Mouse (Mus musculus) liver, embryonic 15.5 days (tissue): ENCODE measurements around the gene Erap1. TPM values are rescaled to one million over a fixed set of nuclear protein-coding genes. Genes with fewer than 3 reads are reported as not detected.
"Not testable (repeated sequence)": the region's sequence is repeated elsewhere in the genome, so short reads cannot be mapped to it uniquely, and the experiment has no call there.

Source experiments
- ATAC-seq: fragments of 200-750 bp; cut with Nextera tagmentation; 2 replicates; pipeline ENCODE4 v1.8.0; 2017; ENCODE audit warnings: moderate number of reproducible peaks, mild to moderate bottlenecking, moderate library complexity; ENCODE audit not compliant: insufficient read depth
- H3K27ac ChIP-seq: fragments of 300-500 bp; sonication (generic); replicated peaks from 2 replicates; pipeline ENCODE4 v1.5.1; 2015; ENCODE audit warnings: mild to moderate bottlenecking, inconsistent platforms
- H3K27me3 ChIP-seq: fragments of 300-500 bp; sonication (generic); 2 replicates; pipeline ENCODE4 v1.6.1; 2015; ENCODE audit warnings: mild to moderate bottlenecking, inconsistent platforms
- H3K36me3 ChIP-seq: fragments of 300-500 bp; sonication (generic); replicated peaks from 2 replicates; pipeline ENCODE4 v1.6.1; 2015; ENCODE audit warnings: moderate library complexity, mild to moderate bottlenecking, inconsistent platforms
- H3K4me1 ChIP-seq: fragments of 300-500 bp; sonication (generic); replicated peaks from 2 replicates; pipeline ENCODE4 v1.6.1; 2015; ENCODE audit warnings: inconsistent platforms
- H3K4me2 ChIP-seq: fragments of 300-500 bp; sonication (generic); 2 replicates; pipeline ENCODE4 v1.6.1; 2015; ENCODE audit warnings: moderate library complexity, mild to moderate bottlenecking, inconsistent platforms
- H3K4me3 ChIP-seq: fragments of 300-500 bp; sonication (generic); replicated peaks from 2 replicates; pipeline ENCODE4 v1.5.1; 2015; ENCODE audit warnings: mild to moderate bottlenecking, inconsistent platforms
- H3K9ac ChIP-seq: fragments of 300-500 bp; sonication (generic); 2 replicates; pipeline ENCODE4 v1.6.1; 2015; ENCODE audit warnings: moderate library complexity, mild to moderate bottlenecking, inconsistent platforms
- H3K9me3 ChIP-seq: fragments of 300-500 bp; sonication (generic); replicated peaks from 2 replicates; pipeline ENCODE4 v1.6.1; 2016; ENCODE audit warnings: inconsistent platforms
- WGBS: fragments of 180-500 bp; shearing (Covaris S2); methylation state at CpG from one replicate; pipeline ENCODE4 v1.1.7; 2015; ENCODE audit warnings: mixed read lengths; ENCODE audit not compliant: insufficient replicate concordance; 5-methylcytosine and 5-hydroxymethylcytosine counted together
- polyA plus RNA-seq: library from polyadenylated mRNA; unstranded; fragments of >200 nt; fragmentation: Nextera tagmentation; extraction: Ambion mirVana; gene quantifications from 2 replicates; pipeline ENCODE4 v1.2.1, GENCODE M21; 2015

The Erap1 gene
- 15.7 and 18.8 TPM in 2 replicates for polyA plus RNA-seq

GRCm38 (mm10) chr13:74638793-74639711 lies at the start of gene Erap1:
TSS of gene Erap1 (plus strand) at chr13:74639568.
- H3K27ac ChIP-seq = peak within 1 kb of the TSS; percentile 93

GRCm38 (mm10) chr13:74591401-74591821 lies 48.0 kb upstream of the Erap1 start:
- not testable (repeated sequence) for H3K4me1 ChIP-seq, H3K27ac ChIP-seq, ATAC-seq, H3K9ac ChIP-seq, H3K27me3 ChIP-seq, H3K4me2 ChIP-seq, H3K4me3 ChIP-seq, H3K36me3 ChIP-seq, H3K9me3 ChIP-seq
- 47% methylated on average over 12 of the region's 12 CpGs for WGBS

More at GRCm38 (mm10) chr13:74638793-74639711, at the start of gene Erap1:
- Histone ChIP-seq H3K4me1 (0 out of 2 replicates have a peak, but pooled peaks cover 3% of the 10 kb centered on the region), H3K27me3 (no peaks in the 10 kb centered on the region), H3K36me3 (no peaks in the 10 kb centered on the region), H3K4me3 (peak within 1 kb of the TSS; percentile 98), H3K9ac (peak within 1 kb of the TSS; percentile 95), H3K9me3 (no peaks in the 10 kb centered on the region), H3K4me2 (peak within 1 kb of the TSS; percentile 84)
- under 1% methylated on average over 12 of the region's 12 CpGs for WGBS
- peak; percentile 45 for ATAC-seq

GRCm38 (mm10) chr13:74591828-74592227 lies 47.5 kb upstream of the Erap1 start:
- not testable (repeated sequence) for ATAC-seq, H3K9me3 ChIP-seq, H3K4me1 ChIP-seq, H3K36me3 ChIP-seq, H3K9ac ChIP-seq, H3K4me3 ChIP-seq, H3K4me2 ChIP-seq, H3K27me3 ChIP-seq, H3K27ac ChIP-seq
- WGBS = 52% methylated on average over 2 of the region's 2 CpGs

- H3K36me3 ChIP-seq, H3K4me3 ChIP-seq, H3K27me3 ChIP-seq, H3K4me1 ChIP-seq, H3K4me2 ChIP-seq, ATAC-seq, H3K27ac ChIP-seq, H3K9me3 ChIP-seq, H3K9ac ChIP-seq: not testable (repeated sequence)
- 13% methylated on average over 2 of the region's 2 CpGs for WGBS
Observed at GRCm38 (mm10) chr13:74597022-74597421, 42.3 kb upstream of the Erap1 start.

- not testable (repeated sequence) for H3K27ac ChIP-seq, H3K4me3 ChIP-seq, H3K27me3 ChIP-seq, H3K9ac ChIP-seq, H3K4me1 ChIP-seq, H3K4me2 ChIP-seq, ATAC-seq, H3K36me3 ChIP-seq, H3K9me3 ChIP-seq
- WGBS = 94% methylated on average over 1 of the region's 1 CpGs
Observed at GRCm38 (mm10) chr13:74601776-74602175, 37.6 kb upstream of the Erap1 start.

DNA sequence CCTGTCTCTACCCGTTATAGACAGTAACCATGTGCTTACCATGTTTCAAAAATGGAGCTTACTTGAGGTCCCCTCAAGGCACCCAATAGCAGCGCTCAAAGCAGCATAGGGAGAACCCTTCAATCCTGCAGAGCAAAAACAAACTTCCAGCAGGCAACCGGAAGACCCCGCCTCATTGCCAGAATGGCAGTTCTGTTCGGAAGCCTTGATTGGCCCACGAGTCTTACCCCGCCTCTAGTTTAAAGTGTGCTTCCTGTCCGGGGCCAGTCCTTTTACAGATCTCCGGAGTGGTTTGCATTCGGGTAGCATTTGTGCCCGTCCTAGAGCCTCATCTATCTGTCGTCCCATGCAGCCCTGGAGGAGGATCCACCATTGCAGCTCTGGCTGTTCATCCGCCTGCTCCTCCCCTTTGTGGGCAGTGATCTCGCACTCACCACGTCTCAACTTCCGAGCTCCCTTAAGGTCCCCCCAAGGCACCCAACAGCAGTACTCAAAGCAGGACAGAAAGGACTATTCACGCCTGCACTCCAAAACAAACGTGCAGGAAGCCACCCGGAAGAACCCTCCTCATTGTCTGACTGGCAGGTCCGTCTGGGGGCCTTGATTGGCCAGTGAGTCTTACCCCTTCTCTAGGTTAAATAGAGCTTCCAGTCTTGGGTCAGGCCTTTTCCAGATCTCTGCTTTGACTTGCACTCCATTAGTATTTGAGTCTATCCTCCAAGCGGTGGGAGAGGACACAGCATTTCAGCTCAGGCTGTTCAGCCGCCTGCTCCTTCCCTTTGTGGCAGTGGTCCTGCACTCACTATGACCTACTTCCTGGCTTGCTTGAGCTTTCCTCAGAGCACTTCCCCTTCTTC lies 22.0 kb upstream of the Erap1 start:
- H3K4me1 ChIP-seq, H3K36me3 ChIP-seq, H3K27me3 ChIP-seq, H3K9me3 ChIP-seq: not testable (repeated sequence)
- peak overlapping the region; percentile 87 for H3K27ac ChIP-seq
- H3K9ac ChIP-seq = peak overlapping the region; percentile 53
- peak; percentile 92 for ATAC-seq
- H3K4me2 ChIP-seq = peak overlapping the region; percentile 77
- WGBS = 4% methylated on average over 22 of the region's 22 CpGs
- peak overlapping the region; percentile 63 for H3K4me3 ChIP-seq

DNA sequence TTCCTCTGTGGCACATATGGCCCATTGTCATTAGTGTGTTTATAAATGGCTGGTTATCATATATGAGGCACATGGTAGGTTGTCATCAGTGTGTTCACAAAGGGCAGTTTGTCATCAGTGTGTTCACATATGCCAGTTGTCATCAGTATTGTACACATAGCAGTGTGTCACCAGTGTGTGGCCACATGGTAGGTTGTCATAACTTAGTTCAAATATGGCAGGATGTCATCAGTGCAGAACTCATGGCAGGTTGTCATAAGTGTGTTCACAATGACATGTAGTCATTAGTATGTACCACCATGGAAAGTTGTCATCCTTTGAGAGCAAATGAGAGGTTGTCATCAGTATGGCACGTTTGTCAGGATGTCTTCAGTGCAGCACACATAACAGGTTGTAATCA lies 7.0 kb upstream of the Erap1 start:
- 45% methylated on average over 1 of the region's 1 CpGs for WGBS
- H3K27ac ChIP-seq = no peak overlapping the region
- no peaks in the 10 kb centered on the region for H3K4me1 ChIP-seq
- no peaks in the 10 kb centered on the region for H3K9me3 ChIP-seq
- no peak overlapping the region for H3K4me3 ChIP-seq
- H3K27me3 ChIP-seq = no peaks in the 10 kb centered on the region
- no peak overlapping the region for H3K4me2 ChIP-seq
- H3K9ac ChIP-seq = no peak overlapping the region
- ATAC-seq = no peak
- no peaks in the 10 kb centered on the region for H3K36me3 ChIP-seq

- no peak overlapping the region for H3K27ac ChIP-seq
- no peaks in the 10 kb centered on the region for H3K9me3 ChIP-seq
- no peaks in the 10 kb centered on the region for H3K27me3 ChIP-seq
- H3K9ac ChIP-seq = no peak overlapping the region
- no peaks in the 10 kb centered on the region for H3K36me3 ChIP-seq
- H3K4me1 ChIP-seq = no peaks in the 10 kb centered on the region
- no peak overlapping the region for H3K4me3 ChIP-seq
- no peak overlapping the region for H3K4me2 ChIP-seq
- ATAC-seq = no peak
- 56% methylated on average over 3 of the region's 3 CpGs for WGBS
Observed at GRCm38 (mm10) chr13:74632857-74633256, 6.5 kb upstream of the Erap1 start.

DNA sequence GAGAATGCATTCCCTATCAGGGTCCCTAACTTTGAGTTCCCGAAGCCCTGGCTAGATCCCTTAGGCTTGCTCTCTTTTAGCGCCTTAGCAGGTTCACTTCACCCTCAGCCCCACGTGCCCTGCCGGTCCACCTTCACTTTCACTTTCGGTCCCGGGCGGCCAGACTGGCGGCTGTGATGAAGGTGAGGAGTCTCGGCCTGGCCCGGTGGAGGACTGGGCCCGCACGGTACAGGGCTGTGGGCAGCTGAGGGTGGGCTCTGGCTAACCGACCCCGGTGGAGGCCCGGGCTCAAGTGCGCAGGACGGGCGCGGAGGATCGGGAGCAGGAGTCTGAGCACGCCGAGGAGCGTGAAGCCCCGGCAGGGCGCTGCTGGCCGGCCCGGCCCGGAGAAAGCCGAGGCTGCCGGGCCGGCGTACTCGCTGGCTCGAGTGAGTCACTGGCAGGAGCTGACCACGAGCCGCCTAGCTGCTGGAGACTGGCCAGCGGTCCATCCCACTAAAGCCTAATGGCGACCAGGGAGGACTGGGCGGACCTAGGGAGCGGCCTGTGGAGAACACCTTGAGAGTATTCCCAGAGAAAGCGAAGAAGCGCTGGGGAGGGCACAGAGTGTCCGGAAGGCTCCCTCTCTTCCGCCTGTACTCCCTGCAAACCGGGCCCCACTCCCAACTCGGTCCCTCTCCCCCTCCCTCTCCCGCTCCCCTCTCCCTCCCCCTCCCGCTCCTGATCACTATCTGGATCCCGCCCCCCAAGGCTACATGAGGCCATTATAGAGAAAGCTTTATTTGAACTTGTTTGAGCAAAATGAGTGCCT lies 549 bp downstream of the Erap1 start:
- Histone ChIP-seq H3K27ac (peak overlapping the region; percentile 93), H3K4me2 (peak overlapping the region; percentile 84), H3K9me3 (no peaks in the 10 kb centered on the region), H3K4me1 (0 out of 2 replicates have a peak, but pooled peaks cover 3% of the 10 kb centered on the region), H3K36me3 (no peaks in the 10 kb centered on the region), H3K9ac (peak overlapping the region; percentile 95), H3K27me3 (no peaks in the 10 kb centered on the region), H3K4me3 (peak overlapping the region; percentile 98)
- peak; percentile 81 for ATAC-seq
- WGBS = under 1% methylated on average over 44 of the region's 49 CpGs

DNA sequence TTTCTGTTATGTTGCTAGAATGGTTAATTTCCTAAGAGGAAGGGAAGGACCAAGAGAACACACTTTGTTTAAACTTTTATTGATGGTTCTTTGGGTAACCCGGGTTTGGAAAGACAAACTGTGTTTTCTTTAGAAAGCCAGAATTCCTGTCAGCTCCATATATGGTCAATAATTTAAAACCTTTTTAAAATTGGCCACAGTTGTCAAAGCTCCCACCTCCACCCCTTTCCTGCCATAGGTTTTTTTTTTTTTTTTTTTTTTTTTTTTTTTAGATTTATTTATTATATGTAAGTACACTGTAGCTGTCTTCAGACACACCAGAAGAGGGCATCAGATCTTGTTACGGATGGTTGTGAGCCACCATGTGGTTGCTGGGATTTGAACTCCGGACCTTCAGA lies 1.2 kb downstream of the Erap1 start:
- WGBS = 56% methylated on average over 3 of the region's 3 CpGs
- not testable (repeated sequence) for H3K9me3 ChIP-seq, H3K4me1 ChIP-seq, ATAC-seq, H3K36me3 ChIP-seq, H3K27me3 ChIP-seq
- H3K4me3 ChIP-seq = peak overlapping the region; percentile 98
- peak overlapping the region; percentile 84 for H3K4me2 ChIP-seq
- H3K9ac ChIP-seq = 0 out of 2 replicates have a peak overlapping the region, but pooled peaks have one; percentile 95
- H3K27ac ChIP-seq = peak overlapping the region; percentile 93
